Mouse (Mus musculus) spleen, adult 2 months (tissue): Measurements from ENCODE around the gene Ephb6.

Experiments
- CTCF ChIP-seq: fragments of 200-500 bp; IDR thresholded peaks from 2 replicates; pipeline ENCODE4 v1.5.1; 2011; ENCODE audit warnings: mild to moderate bottlenecking, inconsistent platforms; ENCODE audit not compliant: insufficient read depth, insufficient read length, insufficient replicate concordance; ENCODE audit errors: extremely low read depth
- POLR2A ChIP-seq: fragments of 200-500 bp; IDR thresholded peaks from 2 replicates; pipeline ENCODE4 v1.6.1; 2011; ENCODE audit warnings: low read depth, low read length, inconsistent platforms

- TF ChIP-seq CTCF = no peak
- no peak for TF ChIP-seq POLR2A
Observed at GRCm38 (mm10) chr6:41558271-41558670, 47.0 kb upstream of the Ephb6 start.
